13 mouse cellular contexts compared by ENCODE assay signal in genomic region chr15:3755636-3756035, GRCm38 (mm10).
DNase-seq lines count a peak whose midpoint lies in the region; ATAC-seq lines count a peak whose summit lies in the region.
"Had no signal": no experiment of that assay in that cellular context is flagged by ENCODE, and none has a peak within 500 bp of the region (broad histone marks: within the 10 kb centered on the region; RNA-seq: fewer than 3 reads in every experiment).

No protein-coding gene starts in this region.

- intact Hi-C loops in heart, postnatal 10 days (cut with DNase I) = no loop called here
- intact Hi-C loops in heart, postnatal 36 days (cut with DNase I) = no loop called here

- no peaks in the 10 kb centered on the region for H3K4me1 ChIP-seq in forebrain, embryonic 14.5 days (ENCODE audit: control insufficient read depth, insufficient read depth, low read length)
- no peaks in the 10 kb centered on the region for H3K4me1 ChIP-seq in forebrain, embryonic 12.5 days
- no peaks in the 10 kb centered on the region for H3K4me1 ChIP-seq in hindbrain, embryonic 16.5 days (ENCODE audit: control insufficient read depth, insufficient read depth, low read depth, low read length)
- H3K4me1 ChIP-seq: limb, embryonic 15.5 days had no signal

- WGBS in forebrain, embryonic 14.5 days = 71% methylated on average over 2 of the region's 2 CpGs
- 77% methylated on average over 2 of the region's 2 CpGs for WGBS in forebrain, embryonic 12.5 days
- 80% methylated on average over 2 of the region's 2 CpGs for WGBS in hindbrain, embryonic 16.5 days

- no peak overlapping the region for H3K27ac ChIP-seq in forebrain, embryonic 14.5 days (ENCODE audit: low read depth, low read length)
- no peak overlapping the region for H3K27ac ChIP-seq in forebrain, embryonic 12.5 days
- no peak overlapping the region for H3K27ac ChIP-seq in hindbrain, embryonic 16.5 days (ENCODE audit: low read depth, low read length)
- H3K27ac ChIP-seq: heart, adult 2 months; limb, embryonic 15.5 days; stomach, postnatal 0 days had no signal

- no peaks in the 10 kb centered on the region for H3K9me3 ChIP-seq in forebrain, embryonic 14.5 days (replicated peaks; ENCODE audit: control insufficient read depth, low read length)
- H3K9me3 ChIP-seq in forebrain, embryonic 12.5 days = no peaks in the 10 kb centered on the region
- H3K9me3 ChIP-seq in hindbrain, embryonic 16.5 days (ENCODE audit: control insufficient read depth, low read length) = no peaks in the 10 kb centered on the region
- H3K9me3 ChIP-seq: limb, embryonic 15.5 days had no signal

- no peak overlapping the region for H3K4me2 ChIP-seq in forebrain, embryonic 14.5 days (ENCODE audit: low read length)
- H3K4me2 ChIP-seq in forebrain, embryonic 12.5 days = no peak overlapping the region
- H3K4me2 ChIP-seq in hindbrain, embryonic 16.5 days (ENCODE audit: low read length) = no peak overlapping the region
- H3K4me2 ChIP-seq: limb, embryonic 15.5 days had no signal

- no peak overlapping the region for H3K9ac ChIP-seq in forebrain, embryonic 14.5 days (ENCODE audit: low read length)
- no peak overlapping the region for H3K9ac ChIP-seq in forebrain, embryonic 12.5 days
- H3K9ac ChIP-seq in hindbrain, embryonic 16.5 days (ENCODE audit: low read depth, low read length) = no peak overlapping the region
- H3K9ac ChIP-seq: limb, embryonic 15.5 days had no signal

- H3K4me3 ChIP-seq in forebrain, embryonic 14.5 days (ENCODE audit: low read depth, low read length) = no peak overlapping the region
- H3K4me3 ChIP-seq in forebrain, embryonic 12.5 days (replicated peaks) = no peak overlapping the region
- no peak overlapping the region for H3K4me3 ChIP-seq in hindbrain, embryonic 16.5 days (ENCODE audit: low read length)
- H3K4me3 ChIP-seq: heart, adult 2 months; limb, embryonic 15.5 days had no signal

- H3K27me3 ChIP-seq in forebrain, embryonic 14.5 days (replicated peaks; ENCODE audit: control insufficient read depth, insufficient read depth, low read length) = no peaks in the 10 kb centered on the region
- H3K27me3 ChIP-seq in forebrain, embryonic 12.5 days = no peaks in the 10 kb centered on the region
- H3K27me3 ChIP-seq in hindbrain, embryonic 16.5 days (replicated peaks; ENCODE audit: control insufficient read depth, insufficient read depth, low read length) = no peaks in the 10 kb centered on the region
- H3K27me3 ChIP-seq: limb, embryonic 15.5 days had no signal

- no peaks in the 10 kb centered on the region for H3K36me3 ChIP-seq in forebrain, embryonic 14.5 days (ENCODE audit: control insufficient read depth, insufficient read depth, low read length)
- H3K36me3 ChIP-seq in forebrain, embryonic 12.5 days (replicated peaks) = no peaks in the 10 kb centered on the region
- no peaks in the 10 kb centered on the region for H3K36me3 ChIP-seq in hindbrain, embryonic 16.5 days (ENCODE audit: control insufficient read depth, insufficient read depth, low read length)
- H3K36me3 ChIP-seq: limb, embryonic 15.5 days had no signal

- peak; percentile 65 for DNase-seq in forebrain, embryonic 14.5 days (ENCODE audit: low spot score)
- peak; percentile 30 for DNase-seq in NIH3T3 (ENCODE audit: low read depth)
- peak; percentile 30 to 64 for DNase-seq in left cerebral cortex, adult 9 months (ENCODE audit: low spot score in 2 of 2)
- DNase-seq in heart, adult 8-10 months (ENCODE audit: low spot score) = no peak
- DNase-seq in heart, postnatal 10 days = no peak
- DNase-seq in heart, postnatal 36 days = no peak
- DNase-seq: heart, adult 2 months; kidney, postnatal 10 days; lung, postnatal 14 days had no signal

- peak; percentile 55; the same call in 1 of the 2 replicates for ATAC-seq in forebrain, embryonic 14.5 days
- no peak for ATAC-seq in forebrain, embryonic 12.5 days (ENCODE audit: low FRiP score)
- ATAC-seq in hindbrain, embryonic 16.5 days = peak; percentile 80

Comparison
In these comparisons a context has a peak if more than half of its experiments do, and no peak if none do; other contexts are left out.
1. DNase-seq: peak in forebrain, embryonic 14.5 days (single experiment), NIH3T3 (single experiment) and left cerebral cortex, adult 9 months (2 of 2); none in heart, adult 8-10 months (single experiment), heart, postnatal 10 days (0 of 2) and heart, postnatal 36 days (0 of 2).